Mouse (Mus musculus) cerebellum, adult 2 months (tissue): ENCODE measurements around the gene Brd4.

Experiments
- CTCF ChIP-seq: fragments of 200-500 bp; IDR thresholded peaks from 2 replicates; pipeline ENCODE4 v1.5.1; 2011; ENCODE audit warnings: low read depth, mild to moderate bottlenecking, control low read depth, low read length, moderate library complexity, borderline replicate concordance; ENCODE audit not compliant: insufficient read depth
- POLR2A ChIP-seq: fragments of 200-500 bp; IDR thresholded peaks from 2 replicates; pipeline ENCODE4 v1.6.1; 2011; ENCODE audit warnings: low read length, control low read depth, borderline replicate concordance; ENCODE audit not compliant: insufficient read depth

DNA sequence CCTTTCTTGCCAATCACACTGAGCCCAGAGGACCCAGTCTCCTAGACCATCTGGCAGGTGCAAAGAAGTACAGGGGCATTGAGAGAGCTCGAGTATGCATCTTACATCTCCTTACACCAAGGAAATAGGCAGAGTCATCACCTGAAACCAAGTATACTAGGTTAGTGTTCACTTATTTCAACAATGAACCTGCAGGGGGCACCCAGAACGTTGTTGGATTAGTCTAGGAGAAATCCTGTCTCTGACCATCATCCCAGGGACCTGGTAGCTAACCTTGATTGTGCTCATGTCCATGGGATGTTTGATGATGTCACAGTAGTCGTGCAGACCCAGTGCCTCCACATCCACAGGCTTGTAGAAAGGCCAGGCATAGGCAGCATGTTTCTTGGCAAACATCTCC, 63.6 kb downstream of the Brd4 start:
- TF ChIP-seq CTCF, result no peak; the same call in 1 of the 2 replicates
- no peak for TF ChIP-seq POLR2A
